Mouse (Mus musculus): ENCODE measurements around the gene Smok2a.
"Not testable (repeated sequence)": the region's sequence is repeated elsewhere in the genome, so short reads cannot be mapped to it uniquely, and the experiment has no call there.

The Smok2a gene

GRCm38 (mm10) chr17:13220888-13221287 lies at the start of gene Smok2a:
Smok2a (plus strand) TSS chr17:13221188.
- DNase-seq (ENCODE audit: low spot score) = no peak

GRCm38 (mm10) chr17:13173578-13173977 lies 47.4 kb upstream of the Smok2a start:
- not testable (repeated sequence) for DNase-seq (ENCODE audit: low spot score)

GRCm38 (mm10) chr17:13174029-13174428 lies 47.0 kb upstream of the Smok2a start:
- not testable (repeated sequence) for DNase-seq (ENCODE audit: low spot score)

GRCm38 (mm10) chr17:13175609-13176008 lies 45.4 kb upstream of the Smok2a start:
- not testable (repeated sequence) for DNase-seq (ENCODE audit: low spot score)

- DNase-seq (ENCODE audit: low spot score) = not testable (repeated sequence)
Measured at GRCm38 (mm10) chr17:13177796-13178195, 43.2 kb upstream of the Smok2a start.

- not testable (repeated sequence) for DNase-seq (ENCODE audit: low spot score)
Measured at GRCm38 (mm10) chr17:13179021-13179420, 42.0 kb upstream of the Smok2a start.

GRCm38 (mm10) chr17:13180491-13180890 lies 40.5 kb upstream of the Smok2a start:
- not testable (repeated sequence) for DNase-seq (ENCODE audit: low spot score)

- DNase-seq (ENCODE audit: low spot score) = not testable (repeated sequence)
Measured at GRCm38 (mm10) chr17:13182712-13183111, 38.3 kb upstream of the Smok2a start.

GRCm38 (mm10) chr17:13184514-13184913 lies 36.5 kb upstream of the Smok2a start:
- not testable (repeated sequence) for DNase-seq (ENCODE audit: low spot score)

GRCm38 (mm10) chr17:13186541-13186940 lies 34.4 kb upstream of the Smok2a start:
- not testable (repeated sequence) for DNase-seq (ENCODE audit: low spot score)

GRCm38 (mm10) chr17:13187621-13188020 lies 33.4 kb upstream of the Smok2a start:
- DNase-seq (ENCODE audit: low spot score) = not testable (repeated sequence)

GRCm38 (mm10) chr17:13188846-13189245 lies 32.1 kb upstream of the Smok2a start:
- DNase-seq (ENCODE audit: low spot score) = not testable (repeated sequence)

GRCm38 (mm10) chr17:13190836-13191583 lies 30.0 kb upstream of the Smok2a start:
- not testable (repeated sequence) for DNase-seq (ENCODE audit: low spot score)

- peak; percentile 33 for DNase-seq (ENCODE audit: low spot score)
Measured at GRCm38 (mm10) chr17:13196486-13196885, 24.5 kb upstream of the Smok2a start.

- not testable (repeated sequence) for DNase-seq (ENCODE audit: low spot score)
Measured at GRCm38 (mm10) chr17:13198812-13199211, 22.2 kb upstream of the Smok2a start.

GRCm38 (mm10) chr17:13199880-13200409 lies 21.0 kb upstream of the Smok2a start:
- not testable (repeated sequence) for DNase-seq (ENCODE audit: low spot score)

GRCm38 (mm10) chr17:13201551-13201950 lies 19.4 kb upstream of the Smok2a start:
- not testable (repeated sequence) for DNase-seq (ENCODE audit: low spot score)

GRCm38 (mm10) chr17:13202453-13203107 lies 18.4 kb upstream of the Smok2a start:
- not testable (repeated sequence) for DNase-seq (ENCODE audit: low spot score)

- not testable (repeated sequence) for DNase-seq (ENCODE audit: low spot score)
Measured at GRCm38 (mm10) chr17:13205247-13205646, 15.7 kb upstream of the Smok2a start.

GRCm38 (mm10) chr17:13206491-13206890 lies 14.5 kb upstream of the Smok2a start:
- no peak for DNase-seq (ENCODE audit: low spot score)

- not testable (repeated sequence) for DNase-seq (ENCODE audit: low spot score)
Measured at GRCm38 (mm10) chr17:13208460-13208859, 12.5 kb upstream of the Smok2a start.

GRCm38 (mm10) chr17:13212136-13212850 lies 8.7 kb upstream of the Smok2a start:
- DNase-seq (ENCODE audit: low spot score) = peak; percentile 60
